Comparison of ENCODE assay signal across 20 mouse cellular contexts in the genomic region with DNA sequence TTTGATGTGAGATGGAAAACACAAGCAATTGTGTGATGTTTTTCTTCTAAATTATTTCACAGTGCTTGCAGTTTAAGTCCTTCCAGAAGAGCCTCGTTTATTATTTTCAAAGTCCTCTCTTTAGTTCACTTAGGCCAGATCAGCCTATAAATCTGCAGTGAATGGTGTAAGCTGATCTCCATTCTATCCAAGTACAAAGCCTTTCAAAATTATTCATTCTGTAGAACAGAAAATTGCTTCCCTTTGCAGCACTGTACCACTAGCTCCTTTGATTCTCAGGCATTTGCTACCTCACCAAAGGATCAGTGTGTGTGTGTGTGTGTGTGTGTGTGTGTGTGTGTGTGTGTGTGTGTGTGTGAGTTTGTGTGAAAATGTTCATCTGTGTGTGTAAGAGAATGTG.
DNase-seq lines count a peak whose midpoint lies in the region; ATAC-seq and TF ChIP-seq lines count a peak whose summit lies in the region.
"Had no signal": no experiment of that assay in that cellular context is flagged by ENCODE, and none has a peak within 500 bp of the region (broad histone marks: within the 10 kb centered on the region; RNA-seq: fewer than 3 reads in every experiment).

No protein-coding gene starts in this region.

- H3K4me2 ChIP-seq in forebrain, embryonic 11.5 days (ENCODE audit: low read depth, low read length, severe bottlenecking) = no peak overlapping the region
- H3K4me2 ChIP-seq in midbrain, embryonic 11.5 days = no peak overlapping the region
- no peak overlapping the region for H3K4me2 ChIP-seq in midbrain, postnatal 0 days (ENCODE audit: low read depth, low read length, poor library complexity, severe bottlenecking)
- H3K4me2 ChIP-seq in forebrain, embryonic 13.5 days = no peak overlapping the region
- H3K4me2 ChIP-seq: embryonic facial prominence, embryonic 15.5 days; heart, embryonic 11.5 days; hindbrain, embryonic 13.5 days had no signal

- peak; percentile 65 for ATAC-seq in forebrain, embryonic 11.5 days (replicated peaks; ENCODE audit: low FRiP score)
- peak; percentile 35; the same call in 1 of the 2 replicates for ATAC-seq in midbrain, embryonic 11.5 days (ENCODE audit: low FRiP score)
- ATAC-seq in midbrain, postnatal 0 days (ENCODE audit: low FRiP score) = no peak
- ATAC-seq in forebrain, embryonic 13.5 days = peak; percentile 72; the same call in 1 of the 2 replicates
- ATAC-seq: liver, postnatal 0 days had no signal

- WGBS in forebrain, embryonic 11.5 days = 11% methylated on average over 1 of the region's 1 CpGs
- 37% methylated on average over 1 of the region's 1 CpGs for WGBS in forebrain, embryonic 10.5 days
- 54% methylated on average over 1 of the region's 1 CpGs for WGBS in midbrain, embryonic 11.5 days
- 16% methylated on average over 1 of the region's 1 CpGs for whole genome bisulfite sequencing in midbrain, postnatal 0 days
- WGBS in forebrain, embryonic 13.5 days = 5% methylated on average over 1 of the region's 1 CpGs

- no peaks in the 10 kb centered on the region for H3K4me1 ChIP-seq in forebrain, embryonic 11.5 days (replicated peaks; ENCODE audit: control insufficient read depth, insufficient read depth, low read length)
- peaks cover 30% of the 10 kb centered on the region; the same call in 1 of the 2 replicates for H3K4me1 ChIP-seq in forebrain, embryonic 10.5 days
- H3K4me1 ChIP-seq in midbrain, embryonic 11.5 days (ENCODE audit: control insufficient read depth, insufficient read depth, low read length) = no peaks in the 10 kb centered on the region
- no peaks in the 10 kb centered on the region for H3K4me1 ChIP-seq in midbrain, postnatal 0 days (ENCODE audit: insufficient read depth, low read length)
- peaks cover 7% of the 10 kb centered on the region for H3K4me1 ChIP-seq in forebrain, embryonic 13.5 days
- H3K4me1 ChIP-seq: embryonic facial prominence, embryonic 15.5 days; hindbrain, embryonic 13.5 days had no signal

- no peak overlapping the region for H3K27ac ChIP-seq in forebrain, embryonic 11.5 days (ENCODE audit: low read depth, low read length)
- no peak overlapping the region for H3K27ac ChIP-seq in forebrain, embryonic 10.5 days
- H3K27ac ChIP-seq in midbrain, embryonic 11.5 days (ENCODE audit: low read depth, low read length) = no peak overlapping the region
- H3K27ac ChIP-seq in midbrain, postnatal 0 days (ENCODE audit: low read depth, low read length) = no peak overlapping the region
- H3K27ac ChIP-seq in forebrain, embryonic 13.5 days = no peak overlapping the region
- H3K27ac ChIP-seq: embryonic facial prominence, embryonic 15.5 days; hindbrain, embryonic 13.5 days had no signal

- TF ChIP-seq CTCF in midbrain, postnatal 0 days (IDR thresholded peaks at IDR 0.05) = no peak

- DNase-seq in forebrain, embryonic 11.5 days (ENCODE audit: low spot score) = no peak
- DNase-seq in forebrain, embryonic 10.5 days (ENCODE audit: extremely low spot score, low spot score) = no peak
- DNase-seq in midbrain, embryonic 11.5 days (ENCODE audit: low spot score, missing footprints) = no peak
- DNase-seq in midbrain, postnatal 0 days (ENCODE audit: low spot score) = no peak
- peak; percentile 29 for DNase-seq in mesoderm, embryonic 11.5 days (ENCODE audit: low read depth, low spot score)
- no peak for DNase-seq in left cerebral cortex, postnatal 14 days (ENCODE audit: low spot score in 2 of 2)
- DNase-seq: adrenal gland, postnatal 36 days; cerebellum, adult 2 months; cerebellum, postnatal 36 days; heart, postnatal 14 days; kidney, postnatal 14 days; left cerebral cortex, postnatal 4 days; liver, postnatal 0 days; lung, postnatal 10 days; thymus, adult 2 months had no signal

- H3K27me3 ChIP-seq in forebrain, embryonic 11.5 days (ENCODE audit: control insufficient read depth, insufficient read depth, low read length) = no peaks in the 10 kb centered on the region
- no peaks in the 10 kb centered on the region for H3K27me3 ChIP-seq in forebrain, embryonic 10.5 days (ENCODE audit: poor library complexity, severe bottlenecking)
- H3K27me3 ChIP-seq in midbrain, embryonic 11.5 days (ENCODE audit: control insufficient read depth, insufficient read depth, low read length) = no peaks in the 10 kb centered on the region
- H3K27me3 ChIP-seq in midbrain, postnatal 0 days (ENCODE audit: insufficient read depth, low read length) = no peaks in the 10 kb centered on the region
- no peaks in the 10 kb centered on the region for H3K27me3 ChIP-seq in forebrain, embryonic 13.5 days
- H3K27me3 ChIP-seq: CH12.LX; embryonic facial prominence, embryonic 15.5 days; hindbrain, embryonic 13.5 days had no signal

- no peaks in the 10 kb centered on the region for H3K36me3 ChIP-seq in forebrain, embryonic 11.5 days (ENCODE audit: control insufficient read depth, insufficient read depth, low read length)
- H3K36me3 ChIP-seq in forebrain, embryonic 10.5 days (replicated peaks) = no peaks in the 10 kb centered on the region
- H3K36me3 ChIP-seq in midbrain, embryonic 11.5 days (ENCODE audit: control insufficient read depth, insufficient read depth, low read length) = no peaks in the 10 kb centered on the region
- H3K36me3 ChIP-seq in midbrain, postnatal 0 days (ENCODE audit: insufficient read depth, low read length) = no peaks in the 10 kb centered on the region
- H3K36me3 ChIP-seq in forebrain, embryonic 13.5 days (ENCODE audit: poor library complexity, severe bottlenecking) = no peaks in the 10 kb centered on the region
- H3K36me3 ChIP-seq: embryonic facial prominence, embryonic 15.5 days; hindbrain, embryonic 13.5 days had no signal

- H3K9me3 ChIP-seq in forebrain, embryonic 11.5 days (ENCODE audit: control insufficient read depth, low read length) = no peaks in the 10 kb centered on the region
- no peaks in the 10 kb centered on the region for H3K9me3 ChIP-seq in forebrain, embryonic 10.5 days
- no peaks in the 10 kb centered on the region for H3K9me3 ChIP-seq in midbrain, embryonic 11.5 days (ENCODE audit: control insufficient read depth, low read length)
- H3K9me3 ChIP-seq in midbrain, postnatal 0 days (ENCODE audit: low read length) = no peaks in the 10 kb centered on the region
- no peaks in the 10 kb centered on the region for H3K9me3 ChIP-seq in forebrain, embryonic 13.5 days (replicated peaks)
- H3K9me3 ChIP-seq: embryonic facial prominence, embryonic 15.5 days; hindbrain, embryonic 13.5 days had no signal

- no peak overlapping the region for H3K4me3 ChIP-seq in forebrain, embryonic 11.5 days (ENCODE audit: low read depth, low read length)
- H3K4me3 ChIP-seq in forebrain, embryonic 10.5 days = no peak overlapping the region
- H3K4me3 ChIP-seq in midbrain, embryonic 11.5 days (ENCODE audit: low read depth, low read length) = no peak overlapping the region
- no peak overlapping the region for H3K4me3 ChIP-seq in midbrain, postnatal 0 days (ENCODE audit: low read depth, low read length)
- no peak overlapping the region for H3K4me3 ChIP-seq in forebrain, embryonic 13.5 days
- H3K4me3 ChIP-seq: embryonic facial prominence, embryonic 15.5 days; hindbrain, embryonic 13.5 days had no signal

- no peak overlapping the region for H3K9ac ChIP-seq in forebrain, embryonic 11.5 days (ENCODE audit: low read length)
- no peak overlapping the region for H3K9ac ChIP-seq in midbrain, embryonic 11.5 days (ENCODE audit: low read length)
- H3K9ac ChIP-seq in midbrain, postnatal 0 days (replicated peaks; ENCODE audit: low read length, poor library complexity, severe bottlenecking) = no peak overlapping the region
- no peak overlapping the region for H3K9ac ChIP-seq in forebrain, embryonic 13.5 days
- H3K9ac ChIP-seq: embryonic facial prominence, embryonic 15.5 days; hindbrain, embryonic 13.5 days; liver, postnatal 0 days had no signal

- intact Hi-C loops in left cerebral cortex, postnatal 14 days (cut with DNase I) = no loop called here
